Mouse (Mus musculus) mouse trophoblast stem cell (cell line): ENCODE results near the gene Fbxw13.
"Not testable (repeated sequence)": the region's sequence is repeated elsewhere in the genome, so short reads cannot be mapped to it uniquely, and the experiment has no call there.

Experiments
- in situ Hi-C, 2 experiments: fragments of 300-500 bp; cut with MseI, MboI; formaldehyde crosslinking; loops; 2 replicates in 1 of 2; 3 replicates in 1 of 2; pipeline ENCODE4 v1.15.1; 2025

The Fbxw13 gene

DNA sequence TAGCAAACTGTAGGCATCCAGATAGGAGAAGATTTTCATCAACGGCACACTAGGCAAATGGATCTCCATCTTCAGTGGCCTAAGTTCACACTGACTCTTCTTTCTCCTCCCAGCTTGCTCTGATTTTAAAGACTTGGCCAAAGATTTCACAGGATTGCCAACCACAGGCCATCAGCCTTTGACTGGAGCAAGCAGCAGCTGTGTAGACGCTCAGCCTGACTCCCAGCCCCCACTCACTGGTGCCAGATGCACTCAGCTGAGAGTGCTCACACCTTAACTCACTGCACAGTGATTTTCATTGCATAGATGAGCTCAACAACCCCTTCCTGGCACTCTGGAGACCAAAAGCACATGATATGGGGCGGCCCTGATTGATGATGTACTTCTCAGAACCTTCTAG lies at the start of gene Fbxw13:
Gene Fbxw13 (minus strand): TSS at position 101 of the 400 bp plus-strand sequence.
- in situ Hi-C loops: not testable (repeated sequence)

DNA sequence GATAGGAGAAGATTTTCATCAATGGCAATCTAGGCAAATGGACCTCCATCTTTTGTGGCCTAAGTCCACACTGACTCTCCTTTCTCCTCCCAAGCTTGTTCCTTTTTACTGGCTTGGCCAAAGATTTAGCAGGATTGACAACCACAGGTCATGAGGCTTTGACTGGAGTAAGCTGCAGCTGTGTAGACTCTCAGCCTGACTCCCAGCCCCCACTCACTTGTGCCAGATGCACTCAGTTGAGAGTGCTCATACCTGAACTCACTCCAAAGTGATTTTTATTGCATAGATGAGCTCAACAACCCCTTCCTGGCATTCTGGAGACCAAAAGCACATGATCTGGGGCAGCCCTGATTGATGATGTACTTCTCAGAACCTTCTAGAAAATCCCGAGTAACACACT lies 38.9 kb upstream of the Fbxw13 start, which contains the start of gene Fbxw20:
Gene Fbxw20 (minus strand): TSS at position 101 of the 400 bp plus-strand sequence.
- in situ Hi-C loops: no loop called here

DNA sequence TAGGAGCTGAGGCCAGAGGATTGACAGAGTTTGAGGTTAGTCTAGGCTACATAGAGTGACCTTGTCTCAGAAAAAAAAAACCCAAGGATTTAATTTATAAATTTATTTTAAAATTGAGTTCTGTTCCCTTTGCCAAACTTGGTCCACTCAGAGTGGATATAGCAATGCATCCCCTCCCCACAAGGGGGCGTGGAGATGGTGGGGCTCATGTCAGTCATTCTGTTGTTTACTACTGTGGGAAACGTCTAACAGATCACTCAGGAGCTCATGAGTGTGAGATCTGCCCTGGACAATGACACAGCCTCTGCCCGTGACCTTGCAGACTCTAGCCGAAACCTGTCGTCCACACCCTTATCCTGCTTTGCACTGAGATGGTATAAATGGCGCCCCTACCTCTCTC lies 22.7 kb upstream of the Fbxw13 start:
- in situ Hi-C loops: no loop called here

DNA sequence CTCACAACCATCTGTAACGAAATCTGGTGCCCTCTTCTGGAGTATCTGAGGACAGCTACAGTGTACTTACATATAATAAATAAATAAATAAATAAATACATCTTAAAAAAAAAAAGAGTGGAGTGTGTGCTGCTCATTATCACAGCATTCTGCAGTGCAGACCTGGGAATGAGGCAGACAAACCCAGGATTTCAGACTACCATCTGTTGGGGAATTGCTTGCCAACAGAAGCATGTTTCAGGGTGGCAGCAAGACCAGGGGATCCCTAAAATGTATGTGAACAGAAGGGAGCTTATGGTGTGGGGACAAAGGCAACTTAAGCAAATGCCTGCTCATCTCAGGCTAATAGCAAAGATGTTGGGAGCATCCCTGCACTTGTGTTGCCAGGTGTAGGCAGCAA lies 5.6 kb upstream of the Fbxw13 start:
- in situ Hi-C loops: not testable (repeated sequence)

DNA sequence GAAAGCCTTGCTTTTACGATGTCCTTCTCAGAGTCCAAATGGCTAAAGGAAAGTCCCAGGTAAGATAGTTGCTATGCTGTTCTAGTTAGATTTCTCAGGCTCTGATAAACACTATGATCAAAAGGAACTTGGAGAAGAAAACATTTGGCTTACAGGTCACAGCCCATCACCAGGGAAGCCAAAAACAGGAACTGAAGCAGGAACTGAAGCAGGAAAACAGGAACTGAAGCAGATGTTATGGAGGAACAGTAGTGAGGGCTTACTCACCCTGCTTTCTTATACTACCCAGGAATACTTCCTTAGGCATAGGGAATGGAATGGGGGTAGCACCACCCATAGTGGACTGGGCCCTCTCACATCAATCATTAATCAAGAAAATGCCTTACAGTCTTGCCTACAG lies 4.6 kb upstream of the Fbxw13 start:
- in situ Hi-C loops: no loop called here

DNA sequence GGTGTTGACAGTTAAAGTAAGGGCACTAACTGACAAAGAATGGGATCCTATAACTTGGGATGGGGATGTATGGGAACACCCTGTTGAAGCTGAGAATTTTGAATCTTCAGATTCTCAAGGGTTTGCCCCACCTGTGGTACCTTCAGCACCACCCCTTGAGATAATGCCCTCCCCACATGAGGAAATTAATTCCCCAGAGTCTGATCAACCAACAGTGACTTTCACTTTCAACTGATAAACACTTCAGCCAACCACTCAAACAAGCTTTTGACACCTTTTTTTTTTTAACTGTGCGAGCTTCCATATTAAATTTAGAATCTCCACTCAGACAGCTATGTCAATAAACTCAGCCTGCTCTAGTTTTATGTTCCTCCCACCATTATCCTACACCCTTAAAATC lies 3.6 kb upstream of the Fbxw13 start:
- in situ Hi-C loops: no loop called here

DNA sequence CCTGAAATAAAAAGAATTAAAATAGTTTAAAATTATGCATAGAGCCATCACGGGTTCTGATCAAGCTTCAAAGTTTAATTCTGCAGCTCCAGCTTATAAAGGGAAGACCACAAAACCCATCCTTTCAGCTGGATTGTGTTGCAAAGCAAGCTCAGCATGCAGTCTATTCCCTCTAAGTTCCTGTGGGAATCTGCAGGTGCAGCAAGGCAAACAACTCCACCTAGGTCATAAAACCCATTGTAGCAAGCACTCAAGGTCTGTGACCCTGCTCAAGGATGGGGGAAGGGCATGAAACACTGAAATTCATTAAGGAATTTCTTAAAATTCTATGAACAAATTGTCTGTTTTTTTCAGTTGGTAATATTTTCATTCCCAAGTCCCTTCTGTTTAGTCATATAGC lies 18.6 kb downstream of the Fbxw13 start:
- in situ Hi-C loops: no loop called here

DNA sequence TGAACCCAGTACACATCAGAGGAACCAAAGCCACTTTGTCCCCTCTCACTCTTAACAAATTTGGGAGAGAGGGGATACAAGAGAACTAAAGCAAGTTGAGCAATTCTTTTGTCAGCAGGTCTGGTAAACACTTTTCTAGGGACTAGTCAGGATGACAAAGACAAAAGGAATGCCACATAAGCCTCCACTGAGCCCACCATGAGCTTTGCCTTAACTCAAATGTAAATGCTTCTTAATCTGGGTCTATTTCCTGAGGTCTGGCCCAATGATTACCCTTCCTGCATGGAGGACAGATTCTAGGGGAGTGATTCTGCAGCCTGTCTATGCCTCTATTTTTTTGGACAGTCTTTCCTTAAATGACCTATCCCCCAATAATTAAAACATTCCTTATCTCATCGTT lies 19.5 kb downstream of the Fbxw13 start:
- in situ Hi-C loops: no loop called here

DNA sequence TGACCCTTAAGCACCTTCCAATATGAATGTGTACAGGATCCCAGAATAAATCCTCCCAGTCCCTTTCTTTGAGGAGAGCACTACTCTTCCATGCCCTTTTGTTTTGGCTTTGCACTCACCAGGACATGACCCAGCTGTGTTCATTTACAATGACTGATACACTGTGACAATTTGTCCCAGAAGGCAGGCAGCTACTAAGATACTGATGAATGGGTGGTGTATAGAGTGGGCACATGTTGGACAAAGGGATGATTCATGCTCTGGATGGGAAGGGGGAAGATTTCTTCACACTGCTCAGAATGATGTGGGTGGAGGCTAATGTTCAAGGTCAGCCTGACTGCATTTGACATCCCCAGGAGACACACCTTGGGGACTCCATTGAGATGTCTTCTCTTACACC lies 28.5 kb downstream of the Fbxw13 start:
- in situ Hi-C loops: no loop called here

DNA sequence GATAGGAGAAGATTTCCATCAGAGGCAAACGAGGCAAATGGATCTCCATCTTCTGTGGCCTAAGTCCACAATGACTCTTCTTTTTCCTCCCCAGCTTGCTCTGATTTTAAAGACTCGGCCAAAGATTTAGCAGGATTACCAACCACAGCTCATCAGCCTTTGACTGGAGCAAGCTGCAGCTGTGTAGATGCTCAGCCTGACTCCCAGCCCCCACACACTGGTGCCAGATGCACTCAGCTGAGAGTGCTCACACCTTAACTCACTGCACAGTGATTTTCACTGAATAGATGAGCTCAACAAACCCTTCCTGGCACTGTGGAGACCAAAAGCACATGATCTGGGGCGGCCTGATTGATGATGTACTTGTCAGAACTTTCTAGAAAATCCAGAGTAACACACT lies 33.8 kb downstream of the Fbxw13 start, which contains the start of gene Fbxw21:
Gene Fbxw21 (minus strand): TSS at position 101 of the 400 bp plus-strand sequence.
- in situ Hi-C loops: no loop called here

DNA sequence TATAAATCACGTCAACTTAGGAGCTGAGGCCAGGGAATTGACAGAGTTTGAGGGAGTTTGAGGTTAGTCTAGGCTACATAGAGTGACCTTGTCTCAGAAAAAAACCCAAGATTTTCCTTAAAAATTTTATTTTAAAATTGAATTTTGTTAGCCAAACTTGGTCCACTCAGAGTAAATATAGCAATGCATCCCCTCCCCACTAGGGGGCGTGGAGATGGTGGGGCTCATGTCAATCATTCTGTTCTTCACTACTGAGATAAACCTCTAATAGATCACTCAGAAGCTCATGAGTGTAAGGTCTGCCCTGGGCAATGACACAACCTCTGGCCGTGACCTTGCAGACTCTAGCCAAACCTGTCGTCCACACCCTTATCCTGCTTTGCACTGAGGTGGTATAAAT lies 55.4 kb downstream of the Fbxw13 start:
- in situ Hi-C loops: not testable (repeated sequence)

DNA sequence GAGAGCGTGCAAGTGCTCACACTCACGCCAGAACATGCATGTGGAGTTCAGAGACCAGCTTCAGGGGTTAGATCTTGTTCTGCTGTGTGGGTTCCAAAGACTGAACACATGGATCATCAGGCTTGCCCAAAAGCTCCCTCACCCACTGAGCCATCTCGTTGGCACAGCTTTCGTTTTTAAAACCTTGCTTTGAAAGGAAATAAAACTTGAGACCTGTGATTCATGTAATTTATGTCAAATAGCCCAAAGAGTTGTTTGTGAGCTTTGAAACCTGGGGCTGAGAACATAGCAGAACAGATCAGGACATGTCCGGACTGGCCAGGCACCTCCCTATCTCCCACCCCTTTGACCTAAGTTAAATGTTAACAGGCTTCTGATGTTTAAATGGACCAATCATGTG lies 65.7 kb downstream of the Fbxw13 start:
- in situ Hi-C loops: no loop called here
